ENCODE assay signal across 17 mouse cellular contexts in the genomic region with DNA sequence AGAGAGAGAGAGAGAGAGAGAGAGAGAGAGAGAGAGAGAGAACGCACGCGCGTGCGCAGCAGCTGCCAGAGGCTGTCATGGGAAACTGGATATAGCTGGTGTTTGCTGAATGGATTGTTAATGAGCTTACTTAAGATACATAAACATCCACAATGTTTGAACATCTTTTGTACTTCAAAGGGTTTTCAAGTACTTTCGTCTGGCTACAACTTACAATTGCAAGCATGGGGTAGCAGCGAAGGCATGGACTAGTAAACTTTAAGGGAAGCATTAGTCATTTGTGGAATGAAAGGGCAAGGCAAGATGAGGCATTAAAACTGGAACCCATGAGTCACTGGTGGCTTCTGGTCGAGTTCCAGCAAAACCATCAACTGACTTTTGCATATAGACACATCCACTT. TPM values are rescaled to one million over a fixed set of nuclear protein-coding genes. Genes with fewer than 3 reads are reported as not detected.
DNase-seq lines count a peak whose midpoint lies in the region; ATAC-seq and TF ChIP-seq lines count a peak whose summit lies in the region.
"Had no signal": no experiment of that assay in that cellular context is flagged by ENCODE, and none has a peak within 500 bp of the region (broad histone marks: within the 10 kb centered on the region; RNA-seq: fewer than 3 reads in every experiment).

No protein-coding gene starts in this region.

- H3K9me3 ChIP-seq in lung, embryonic 14.5 days (ENCODE audit: low read depth, low read length) = no peaks in the 10 kb centered on the region
- H3K9me3 ChIP-seq: limb, embryonic 10.5 days had no signal

- no peak for TF ChIP-seq POLR2A in myocyte (IDR thresholded peaks at IDR 0.05; ENCODE audit: insufficient read length, low read depth)
- no peak for TF ChIP-seq POLR2A in cerebellum, adult 2 months (IDR thresholded peaks at IDR 0.05; ENCODE audit: borderline replicate concordance, insufficient read depth, low read length)

- no peak for TF ChIP-seq CTCF in lung, embryonic 14.5 days (IDR thresholded peaks at IDR 0.05; ENCODE audit: low read depth)
- no peak for TF ChIP-seq CTCF in cerebellum, adult 2 months (IDR thresholded peaks at IDR 0.05; ENCODE audit: borderline replicate concordance, insufficient read depth, low read depth, low read length)

- H3K4me1 ChIP-seq in lung, embryonic 14.5 days (ENCODE audit: insufficient read depth) = peaks cover 14% of the 10 kb centered on the region
- H3K4me1 ChIP-seq in cerebellum, adult 2 months (ENCODE audit: control insufficient read depth, insufficient read depth, low read length) = no peaks in the 10 kb centered on the region

- H3K79me2 ChIP-seq in myocyte (ENCODE audit: control insufficient read depth, insufficient read depth) = no peaks in the 10 kb centered on the region

- DNase-seq in lung, embryonic 14.5 days = peak; percentile 71
- no peak for DNase-seq in lung, postnatal 25 days (ENCODE audit: low spot score)
- DNase-seq in adipocyte (ENCODE audit: low spot score) = peak; percentile 24
- peak; percentile 63 for DNase-seq in fibroblast of lung, adult 2 months (ENCODE audit: low read depth)
- DNase-seq in spleen, adult 12 weeks (ENCODE audit: low spot score) = no peak
- no peak for DNase-seq in cerebellum, adult 2 months
- DNase-seq in frontal cortex, postnatal 25 days (ENCODE audit: low spot score in 2 of 2) = no peak
- DNase-seq: cerebellum, adult 9-11 months; embryo, embryonic 11 days; gastrocnemius, postnatal 36 days; right cerebral cortex, postnatal 25 days had no signal

- no peak overlapping the region for H3ac ChIP-seq in myocyte (ENCODE audit: control insufficient read depth, insufficient read length)

- peak overlapping the region; percentile 34; the same call in 1 of the 2 replicates for H3K27ac ChIP-seq in lung, embryonic 14.5 days (ENCODE audit: low read depth)
- no peak overlapping the region for H3K27ac ChIP-seq in cerebellum, adult 2 months (ENCODE audit: insufficient read depth, low read length)
- H3K27ac ChIP-seq: hindbrain, postnatal 0 days; kidney, postnatal 0 days; limb, embryonic 10.5 days; liver, embryonic 14.5 days had no signal

- WGBS in lung, embryonic 14.5 days = 26% methylated on average over 8 of the region's 8 CpGs
- WGBS in cerebellum, adult 2 months = 89% methylated on average over 8 of the region's 8 CpGs

- no peak overlapping the region for H3K9ac ChIP-seq in lung, embryonic 14.5 days
- H3K9ac ChIP-seq: liver, embryonic 14.5 days had no signal

- no peak overlapping the region for H3K4me2 ChIP-seq in lung, embryonic 14.5 days
- H3K4me2 ChIP-seq in myocyte (ENCODE audit: low read depth) = peak overlapping the region; percentile 63

- peak; percentile 52; the same call in 1 of the 2 replicates for ATAC-seq in lung, embryonic 14.5 days (ENCODE audit: insufficient read depth)
- ATAC-seq: hindbrain, postnatal 0 days had no signal

- H3K27me3 ChIP-seq in lung, embryonic 14.5 days (ENCODE audit: insufficient read depth, low read length) = no peaks in the 10 kb centered on the region
- H3K27me3 ChIP-seq in myocyte (ENCODE audit: control insufficient read depth, insufficient read depth, insufficient read length) = no peaks in the 10 kb centered on the region
- no peaks in the 10 kb centered on the region for H3K27me3 ChIP-seq in cerebellum, adult 2 months (ENCODE audit: control insufficient read depth, insufficient read depth, low read length)

- H3K4me3 ChIP-seq in lung, embryonic 14.5 days (ENCODE audit: low read depth, low read length) = no peak overlapping the region
- no peak overlapping the region for H3K4me3 ChIP-seq in myocyte
- no peak overlapping the region for H3K4me3 ChIP-seq in cerebellum, adult 2 months (replicated peaks; ENCODE audit: insufficient read depth, low read depth, low read length)
- H3K4me3 ChIP-seq: erythroblast, embryonic 14.5 days; limb, embryonic 10.5 days had no signal

- peaks cover 34% of the 10 kb centered on the region for H3K36me3 ChIP-seq in lung, embryonic 14.5 days (ENCODE audit: insufficient read depth)
- H3K36me3 ChIP-seq in myocyte (ENCODE audit: control insufficient read depth, insufficient read depth) = peaks cover 12% of the 10 kb centered on the region

TF ChIP-seq in myocyte, 11 proteins besides CTCF, POLR2A, EP300 and RAD21:
- TF ChIP-seq MYOD1 (IDR thresholded peaks at IDR 0.05; ENCODE audit: control insufficient read depth in 1 of 3, insufficient read length in 2 of 3, low read depth in 2 of 3) (peak in 2 of 3 experiments; percentile 3 to 45), MYOG (IDR thresholded peaks at IDR 0.05; ENCODE audit: control insufficient read depth in 1 of 3, insufficient read depth in 1 of 3, insufficient read length in 2 of 3, low read depth in 2 of 3) (no peak)

RNA-seq across cellular contexts. Expression of a gene that starts 38.8 kb away (rescaled TPM):
- polyA plus RNA-seq in lung, embryonic 14.5 days (2014; fragmentation: Nextera tagmentation; extraction: Ambion mirVana) = 2.8 and 3.4 TPM in 2 replicates
- polyA plus RNA-seq in myocyte (2012; fragmentation: generic; extraction: Trizol) = 0.13 TPM
- polyA plus RNA-seq in cerebellum, adult 2 months (2012; rRNA removed) = 0.40 and 0.44 TPM in 2 replicates
- polyA plus RNA-seq: erythroblast, embryonic 14.5 days had no signal

RNA-seq across cellular contexts. Expression of a gene that starts 52.4 kb away (rescaled TPM):
- 38.5 and 42.3 TPM in 2 replicates for polyA plus RNA-seq in lung, embryonic 14.5 days (2014; fragmentation: Nextera tagmentation; extraction: Ambion mirVana)
- 8.9 TPM for polyA plus RNA-seq in myocyte (2012; fragmentation: generic; extraction: Trizol)
- 7.4 TPM in 2 replicates for polyA plus RNA-seq in cerebellum, adult 2 months (2012; rRNA removed)

Comparison
In these comparisons a context has a peak if more than half of its experiments do, and no peak if none do; other contexts are left out.
1. DNase-seq: peak in lung, embryonic 14.5 days (single experiment), adipocyte (single experiment) and fibroblast of lung, adult 2 months (single experiment); none in lung, postnatal 25 days (single experiment), spleen, adult 12 weeks (single experiment), cerebellum, adult 2 months (0 of 2) and frontal cortex, postnatal 25 days (0 of 2).